Mouse (Mus musculus) heart, postnatal 0 days (tissue): Measurements from ENCODE around the gene Gm3164.
"Not testable (repeated sequence)": the region's sequence is repeated elsewhere in the genome, so short reads cannot be mapped to it uniquely, and the experiment has no call there.

ENCODE experiments used
- CTCF ChIP-seq: IDR thresholded peaks from 2 replicates; pipeline ENCODE4 v1.5.1; 2016; ENCODE audit warnings: antibody characterized with exemption, control low read depth, low read depth
- EP300 ChIP-seq: IDR thresholded peaks from 2 replicates; pipeline ENCODE4 v1.6.1; 2016; ENCODE audit warnings: antibody characterized with exemption, low read depth

DNA sequence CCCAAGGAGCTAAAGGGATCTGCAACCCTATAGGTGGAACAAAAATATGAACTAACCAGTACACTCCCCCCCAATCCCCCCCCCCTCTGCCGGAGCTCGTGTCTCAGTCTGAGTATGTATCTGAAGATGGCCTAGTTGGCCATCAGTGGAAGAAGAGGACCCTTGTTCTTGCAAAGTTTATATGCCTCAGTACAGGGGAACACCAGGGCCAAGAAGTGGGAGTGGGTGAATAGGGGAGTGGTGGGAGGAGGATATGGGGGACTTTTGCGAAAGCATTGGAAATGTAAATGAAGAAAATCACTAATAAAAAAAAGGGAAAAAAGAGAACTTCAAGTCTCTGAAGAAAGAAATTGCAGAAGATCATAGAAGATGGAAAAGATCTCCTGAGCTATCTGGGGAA is 46.3 kb upstream of the Gm3164 start:
- not testable (repeated sequence) for TF ChIP-seq CTCF, EP300
